In the genomic region with DNA sequence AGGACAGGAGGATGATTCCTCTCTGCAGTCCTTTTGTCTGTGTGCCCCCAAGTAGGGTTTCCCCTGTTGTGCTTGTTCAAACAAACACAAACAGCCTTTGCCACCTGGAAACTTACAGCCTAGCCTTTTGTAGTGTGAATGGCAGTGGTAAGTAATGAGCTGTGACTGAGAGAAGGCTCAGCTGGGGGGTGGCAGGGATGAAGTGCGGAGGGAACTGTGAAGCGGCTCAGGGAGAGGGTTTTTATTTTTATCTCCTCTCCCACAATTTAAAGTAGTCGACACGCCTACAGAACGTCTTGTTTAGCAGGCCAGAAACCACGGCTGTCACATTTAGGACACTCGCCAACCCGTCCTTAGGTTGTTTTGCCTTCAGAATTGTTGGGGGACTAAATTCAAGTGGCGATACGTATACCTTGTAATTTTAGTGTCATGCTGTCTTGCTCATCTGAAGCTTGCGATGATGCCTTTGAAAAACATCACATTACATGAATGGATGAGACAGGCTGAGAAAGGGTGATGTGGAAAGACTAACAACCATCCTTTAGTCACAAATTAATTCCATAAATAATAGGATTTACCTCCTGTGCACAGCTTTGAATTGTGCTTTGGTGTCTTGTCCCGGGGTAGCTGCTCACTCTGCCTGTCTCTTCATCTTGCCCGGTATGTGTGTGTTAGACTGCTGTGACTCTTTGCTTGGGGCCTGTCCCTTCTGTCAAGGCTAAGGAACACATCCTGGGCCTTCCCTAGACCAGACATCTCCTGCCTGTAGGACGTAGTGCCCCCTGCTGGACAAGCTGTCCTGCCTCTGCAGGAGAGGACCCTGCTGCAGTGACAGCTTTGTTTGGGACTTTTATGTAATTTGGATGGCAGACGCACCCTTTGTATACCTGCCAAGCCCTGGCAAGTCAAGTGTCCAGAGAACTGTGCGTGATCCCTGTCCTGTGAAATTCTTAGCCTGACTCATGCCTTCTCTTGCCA, we compare ENCODE assay signal across 8 mouse cellular contexts.
A peak's percentile ranks its signal among the peaks of the same experiment; 100 is the strongest.
DNase-seq lines count a peak whose midpoint lies in the region; ATAC-seq and TF ChIP-seq lines count a peak whose summit lies in the region.

No protein-coding gene starts in this region.

- peaks cover 5% of the 10 kb centered on the region for H3K4me1 ChIP-seq in hindbrain, postnatal 0 days (ENCODE audit: insufficient read depth, low read length)

- H3K4me2 ChIP-seq in hindbrain, postnatal 0 days (ENCODE audit: low read depth, low read length): peak overlapping the region; percentile 35; the same call in 1 of the 2 replicates

- no peak overlapping the region for H3K27ac ChIP-seq in hindbrain, postnatal 0 days

- H3K9me3 ChIP-seq in hindbrain, postnatal 0 days (ENCODE audit: low read length): no peaks in the 10 kb centered on the region

- H3K27me3 ChIP-seq in hindbrain, postnatal 0 days (ENCODE audit: insufficient read depth, low read length): no peaks in the 10 kb centered on the region

- WGBS in hindbrain, postnatal 0 days: 21% methylated on average over 16 of the region's 16 CpGs

- ATAC-seq in hindbrain, postnatal 0 days: peak; percentile 67; the same call in 1 of the 2 replicates
- peak; percentile 75 for ATAC-seq in megakaryocyte-erythroid progenitor cell, adult 5-6 weeks (replicated peaks; ENCODE audit: low FRiP score, low TSS enrichment, poor library complexity, severe bottlenecking)

- H3K9ac ChIP-seq in hindbrain, postnatal 0 days (replicated peaks; ENCODE audit: low read length): peak overlapping the region; percentile 30; the same call in 1 of the 2 replicates

- peak; percentile 52 for DNase-seq in R1 (ENCODE audit: low read depth, low spot score)
- peak; percentile 56 to 77 for DNase-seq in cerebellum, postnatal 25 days
- peak; percentile 84 for DNase-seq in gastrocnemius, adult 18-20 months (ENCODE audit: low spot score)
- peak; percentile 57 for DNase-seq in hindbrain, postnatal 0 days (ENCODE audit: low spot score)
- DNase-seq in left cerebral cortex, adult 18-20 months (ENCODE audit: low spot score in 2 of 2): peak; percentile 61 to 71
- peak; percentile 49 for DNase-seq in right cerebral cortex, postnatal 25 days
- DNase-seq in urinary bladder, postnatal 36 days (ENCODE audit: low spot score in 2 of 2): peak; percentile 69 to 73

- peak; percentile 78 for TF ChIP-seq CTCF in hindbrain, postnatal 0 days (IDR thresholded peaks at IDR 0.05; ENCODE audit: low read depth)

- H3K4me3 ChIP-seq in hindbrain, postnatal 0 days (ENCODE audit: low read length): no peak overlapping the region

- H3K36me3 ChIP-seq in hindbrain, postnatal 0 days (ENCODE audit: insufficient read depth, low read length): no peaks in the 10 kb centered on the region
